Mouse (Mus musculus): ENCODE results near the gene Ndufaf8. TPM values are rescaled to one million over a fixed set of nuclear protein-coding genes. Genes with fewer than 3 reads are reported as not detected.
A peak's percentile ranks its signal among the peaks of the same experiment; 100 is the strongest.

The Ndufaf8 gene
- polyA plus RNA-seq, 1 experiment from 2014 or later, result 130 TPM

- H3K9me3 ChIP-seq (replicated peaks; ENCODE audit: low read length), result no peaks in the 10 kb centered on the region
- ATAC-seq (replicated peaks; ENCODE audit: low FRiP score, low read depth), result no peak
- no peak overlapping the region for H3K9ac ChIP-seq (ENCODE audit: low read depth, low read length)
- H3K4me1 ChIP-seq (replicated peaks; ENCODE audit: insufficient read depth, low read length), result peaks cover 3% of the 10 kb centered on the region; the same call in 1 of the 2 replicates
- WGBS, result 4% methylated on average over 2 of the region's 2 CpGs
- H3K27ac ChIP-seq, result no peak overlapping the region
- no peak overlapping the region for H3K4me2 ChIP-seq (ENCODE audit: low read length)
- H3K4me3 ChIP-seq (replicated peaks; ENCODE audit: low read depth, low read length), result no peak overlapping the region
- peaks cover 19% of the 10 kb centered on the region for H3K36me3 ChIP-seq (ENCODE audit: insufficient read depth, low read length)
- peak; percentile 97 for TF ChIP-seq CTCF (IDR thresholded peaks at IDR 0.05; ENCODE audit: low read depth)
- peak; percentile 87 for DNase-seq (ENCODE audit: low spot score)
- no peaks in the 10 kb centered on the region for H3K27me3 ChIP-seq (ENCODE audit: insufficient read depth, low read length)
These were observed 12.3 kb downstream of the Ndufaf8 start for GRCm38 (mm10) chr11:120111033-120111432.

- Histone ChIP-seq H3K36me3 (ENCODE audit: insufficient read depth, low read length) (peaks cover 23% of the 10 kb centered on the region), H3K27me3 (ENCODE audit: insufficient read depth, low read length) (no peaks in the 10 kb centered on the region), H3K4me3 (replicated peaks; ENCODE audit: low read depth, low read length) (no peak overlapping the region), H3K4me2 (ENCODE audit: low read length) (no peak overlapping the region), H3K9ac (ENCODE audit: low read depth, low read length) (no peak overlapping the region), H3K27ac (no peak overlapping the region), H3K9me3 (replicated peaks; ENCODE audit: low read length) (no peaks in the 10 kb centered on the region), H3K4me1 (replicated peaks; ENCODE audit: insufficient read depth, low read length) (peaks cover 3% of the 10 kb centered on the region; the same call in 1 of the 2 replicates)
- no peak for TF ChIP-seq CTCF (IDR thresholded peaks at IDR 0.05; ENCODE audit: low read depth)
- WGBS, result 92% methylated on average over 4 of the region's 4 CpGs
- ATAC-seq (replicated peaks; ENCODE audit: low FRiP score, low read depth), result no peak
- DNase-seq (ENCODE audit: low spot score), result no peak
These were observed 13.4 kb downstream of the Ndufaf8 start for GRCm38 (mm10) chr11:120112136-120112535.

- no peak for TF ChIP-seq CTCF (IDR thresholded peaks at IDR 0.05; ENCODE audit: low read depth)
- ATAC-seq (replicated peaks; ENCODE audit: low FRiP score, low read depth) (no peak), DNase-seq (ENCODE audit: low spot score) (no peak)
- H3K4me1 ChIP-seq (replicated peaks; ENCODE audit: insufficient read depth, low read length), result no peaks in the 10 kb centered on the region; the same call in 1 of the 2 replicates
- no peak overlapping the region for H3K9ac ChIP-seq (ENCODE audit: low read depth, low read length)
- H3K9me3 ChIP-seq (replicated peaks; ENCODE audit: low read length), result no peaks in the 10 kb centered on the region
- H3K36me3 ChIP-seq (ENCODE audit: insufficient read depth, low read length), result peaks cover 40% of the 10 kb centered on the region
- WGBS, result 85% methylated on average over 21 of the region's 21 CpGs
- no peak overlapping the region for H3K4me2 ChIP-seq (ENCODE audit: low read length)
- H3K4me3 ChIP-seq (replicated peaks; ENCODE audit: low read depth, low read length), result no peak overlapping the region
- H3K27ac ChIP-seq, result no peak overlapping the region
- no peaks in the 10 kb centered on the region for H3K27me3 ChIP-seq (ENCODE audit: insufficient read depth, low read length)
These were observed 15.9 kb downstream of the Ndufaf8 start for GRCm38 (mm10) chr11:120114488-120115215.

GRCm38 (mm10) chr11:120117626-120118025 is 18.9 kb downstream of the Ndufaf8 start:
- ATAC-seq (replicated peaks; ENCODE audit: low FRiP score, low read depth), result no peak
- H3K4me1 ChIP-seq (replicated peaks; ENCODE audit: insufficient read depth, low read length), result no peaks in the 10 kb centered on the region
- no peaks in the 10 kb centered on the region for H3K27me3 ChIP-seq (ENCODE audit: insufficient read depth, low read length)
- H3K4me2 ChIP-seq (ENCODE audit: low read length), result no peak overlapping the region
- peaks cover 40% of the 10 kb centered on the region for H3K36me3 ChIP-seq (ENCODE audit: insufficient read depth, low read length)
- H3K9me3 ChIP-seq (replicated peaks; ENCODE audit: low read length), result no peaks in the 10 kb centered on the region
- no peak overlapping the region for H3K27ac ChIP-seq
- 93% methylated on average over 2 of the region's 2 CpGs for WGBS
- no peak overlapping the region for H3K9ac ChIP-seq (ENCODE audit: low read depth, low read length)
- TF ChIP-seq CTCF (IDR thresholded peaks at IDR 0.05; ENCODE audit: low read depth), result no peak
- H3K4me3 ChIP-seq (replicated peaks; ENCODE audit: low read depth, low read length), result no peak overlapping the region
- no peak for DNase-seq (ENCODE audit: low spot score)

- no peaks in the 10 kb centered on the region for H3K27me3 ChIP-seq (ENCODE audit: insufficient read depth, low read length)
- WGBS, result 92% methylated on average over 7 of the region's 7 CpGs
- no peak for TF ChIP-seq CTCF (IDR thresholded peaks at IDR 0.05; ENCODE audit: low read depth)
- DNase-seq (ENCODE audit: low spot score) (no peak), ATAC-seq (replicated peaks; ENCODE audit: low FRiP score, low read depth) (no peak)
- peaks cover 41% of the 10 kb centered on the region; the same call in 1 of the 2 replicates for H3K36me3 ChIP-seq (ENCODE audit: insufficient read depth, low read length)
- no peak overlapping the region for H3K9ac ChIP-seq (ENCODE audit: low read depth, low read length)
- H3K4me2 ChIP-seq (ENCODE audit: low read length), result no peak overlapping the region
- no peak overlapping the region for H3K27ac ChIP-seq
- H3K9me3 ChIP-seq (replicated peaks; ENCODE audit: low read length), result no peaks in the 10 kb centered on the region
- no peaks in the 10 kb centered on the region for H3K4me1 ChIP-seq (replicated peaks; ENCODE audit: insufficient read depth, low read length)
- no peak overlapping the region for H3K4me3 ChIP-seq (replicated peaks; ENCODE audit: low read depth, low read length)
These were observed 20.4 kb downstream of the Ndufaf8 start for GRCm38 (mm10) chr11:120119108-120119507.

- Histone ChIP-seq H3K4me2 (ENCODE audit: low read length) (no peak overlapping the region), H3K27me3 (ENCODE audit: insufficient read depth, low read length) (no peaks in the 10 kb centered on the region), H3K36me3 (ENCODE audit: insufficient read depth, low read length) (peaks cover 41% of the 10 kb centered on the region; the same call in 1 of the 2 replicates), H3K27ac (no peak overlapping the region), H3K9ac (ENCODE audit: low read depth, low read length) (no peak overlapping the region), H3K9me3 (replicated peaks; ENCODE audit: low read length) (no peaks in the 10 kb centered on the region), H3K4me3 (replicated peaks; ENCODE audit: low read depth, low read length) (no peak overlapping the region), H3K4me1 (replicated peaks; ENCODE audit: insufficient read depth, low read length) (no peaks in the 10 kb centered on the region)
- WGBS, result 85% methylated on average over 10 of the region's 10 CpGs
- TF ChIP-seq CTCF (IDR thresholded peaks at IDR 0.05; ENCODE audit: low read depth), result no peak
- ATAC-seq (replicated peaks; ENCODE audit: low FRiP score, low read depth) (no peak), DNase-seq (ENCODE audit: low spot score) (no peak)
These were observed 21.3 kb downstream of the Ndufaf8 start for GRCm38 (mm10) chr11:120119936-120120541.
